Mouse (Mus musculus) left cerebral cortex, adult 2 months (tissue): ENCODE measurements at regions not wholly inside any gene's neighbourhood (a gene's known extent, or its start where the extent isn't known, plus 50 kb on each side); places are given as distances from the start of the nearest gene placed in this dataset.
A peak's percentile ranks its signal among the peaks of the same experiment; 100 is the strongest.

ENCODE experiments used
- DNase-seq, 2 experiments: peaks; one replicate each; pipeline ENCODE4 v3.0.0; 2021 to 2022; ENCODE audit warnings: low spot score in 2 of 2, mixed read lengths in 1 of 2; ENCODE audit errors: extremely low spot score in 1 of 2
- H3K27ac ChIP-seq: fragments of 200-600 bp; 2 replicates; pipeline ENCODE4 v1.8.1; 2022
- H3K4me3 ChIP-seq: fragments of 200-600 bp; 2 replicates; pipeline ENCODE4 v1.8.1; 2022
- CTCF ChIP-seq: fragments of 200-600 bp; IDR thresholded peaks from 2 replicates; pipeline ENCODE4 v1.8.1; 2022; ENCODE audit warnings: antibody characterized with exemption, mild to moderate bottlenecking, moderate library complexity
- intact Hi-C: fragments of 180-260 bp; cut with DNase I; formaldehyde crosslinking; loops from one replicate; pipeline ENCODE4 v1.15.1; 2025

DNA sequence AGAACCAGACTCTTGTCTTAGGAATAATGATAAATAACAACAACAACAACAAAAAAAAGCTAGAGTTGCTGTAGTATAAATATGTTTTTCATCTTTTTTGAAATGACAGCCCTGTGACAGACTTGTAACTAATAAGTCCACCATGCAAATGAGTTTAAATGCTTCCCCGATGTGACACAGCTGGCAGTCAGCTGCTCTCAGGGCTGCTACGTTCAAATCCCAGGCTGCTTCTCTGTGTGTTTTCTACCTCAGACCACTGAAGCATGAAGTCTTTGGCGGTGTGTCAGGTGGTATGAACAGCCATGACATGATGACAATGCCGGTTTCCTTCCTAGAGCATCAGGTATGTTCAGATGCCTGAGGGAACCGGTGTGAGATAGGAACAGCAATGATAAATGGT lies 104.4 kb upstream of the Supt20 start:
- Histone ChIP-seq H3K27ac (no peak overlapping the region), H3K4me3 (no peak overlapping the region)
- no peak for DNase-seq
- intact Hi-C loops = no loop called here
- TF ChIP-seq CTCF = no peak

DNA sequence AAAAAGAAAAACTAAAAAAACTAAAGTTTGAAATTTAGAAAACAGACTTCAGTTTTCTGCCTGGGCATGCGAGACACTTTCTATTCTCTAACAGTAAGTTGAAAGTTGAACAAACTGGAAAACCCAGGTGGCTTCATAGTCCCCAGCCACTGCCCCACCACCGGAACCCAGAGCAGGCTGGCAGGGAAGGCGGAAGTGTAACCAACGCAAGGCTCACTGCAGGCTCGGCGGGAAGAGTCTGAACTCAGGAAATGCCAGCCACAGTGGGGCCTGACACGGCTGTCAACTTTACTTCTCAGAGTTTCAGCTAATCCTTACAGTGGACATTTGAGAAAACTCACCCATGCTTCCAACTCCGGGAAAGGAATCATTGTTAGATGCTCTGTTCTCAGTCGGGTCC lies 102.6 kb upstream of the Supt20 start:
- Histone ChIP-seq H3K27ac (no peak overlapping the region), H3K4me3 (no peak overlapping the region)
- no peak for TF ChIP-seq CTCF
- no peak for DNase-seq
- intact Hi-C loops = no loop called here

DNA sequence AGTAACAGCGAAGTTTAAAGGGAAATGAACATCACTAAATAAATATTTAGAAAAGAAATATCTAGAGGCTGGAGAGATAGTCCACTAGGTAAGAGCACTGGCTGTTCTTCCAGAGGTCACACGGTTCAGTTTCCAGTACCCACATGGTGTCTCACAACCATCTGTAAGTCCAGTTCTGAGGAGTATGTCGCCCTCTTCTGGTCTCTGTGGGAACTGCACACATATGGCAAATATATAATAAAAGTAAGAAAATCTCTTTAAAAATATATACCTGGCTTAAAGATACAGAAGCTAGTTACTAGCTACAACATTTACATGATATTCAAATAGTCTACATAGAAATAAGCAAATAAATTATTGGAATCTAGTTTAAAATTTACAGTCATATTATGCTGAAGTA lies 101.4 kb upstream of the Supt20 start:
- Histone ChIP-seq H3K27ac (no peak overlapping the region), H3K4me3 (no peak overlapping the region)
- intact Hi-C loops = no loop called here
- DNase-seq = no peak
- TF ChIP-seq CTCF = peak; percentile 46

DNA sequence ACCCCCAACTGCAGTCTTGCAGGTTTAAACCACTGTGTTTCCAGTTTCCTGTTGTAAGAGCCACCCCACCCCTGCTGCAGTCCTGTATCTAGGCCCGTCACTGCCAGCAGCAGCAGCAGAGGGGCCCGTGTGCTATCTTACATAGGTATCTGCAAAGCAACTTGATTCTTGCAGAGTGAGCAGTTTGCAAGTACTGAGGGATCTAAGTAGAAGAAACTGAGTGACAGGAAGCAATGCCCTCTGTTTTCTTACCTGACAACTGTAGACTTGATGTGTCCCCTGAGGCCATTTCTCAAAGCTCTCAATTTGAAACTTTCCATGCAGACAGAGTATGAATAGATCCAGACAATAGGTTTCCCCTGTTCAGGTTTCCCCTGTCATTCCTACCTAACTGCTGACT lies 100.5 kb upstream of the Supt20 start:
- TF ChIP-seq CTCF = no peak
- Histone ChIP-seq H3K27ac (no peak overlapping the region), H3K4me3 (no peak overlapping the region)
- no peak for DNase-seq
- intact Hi-C loops = no loop called here

DNA sequence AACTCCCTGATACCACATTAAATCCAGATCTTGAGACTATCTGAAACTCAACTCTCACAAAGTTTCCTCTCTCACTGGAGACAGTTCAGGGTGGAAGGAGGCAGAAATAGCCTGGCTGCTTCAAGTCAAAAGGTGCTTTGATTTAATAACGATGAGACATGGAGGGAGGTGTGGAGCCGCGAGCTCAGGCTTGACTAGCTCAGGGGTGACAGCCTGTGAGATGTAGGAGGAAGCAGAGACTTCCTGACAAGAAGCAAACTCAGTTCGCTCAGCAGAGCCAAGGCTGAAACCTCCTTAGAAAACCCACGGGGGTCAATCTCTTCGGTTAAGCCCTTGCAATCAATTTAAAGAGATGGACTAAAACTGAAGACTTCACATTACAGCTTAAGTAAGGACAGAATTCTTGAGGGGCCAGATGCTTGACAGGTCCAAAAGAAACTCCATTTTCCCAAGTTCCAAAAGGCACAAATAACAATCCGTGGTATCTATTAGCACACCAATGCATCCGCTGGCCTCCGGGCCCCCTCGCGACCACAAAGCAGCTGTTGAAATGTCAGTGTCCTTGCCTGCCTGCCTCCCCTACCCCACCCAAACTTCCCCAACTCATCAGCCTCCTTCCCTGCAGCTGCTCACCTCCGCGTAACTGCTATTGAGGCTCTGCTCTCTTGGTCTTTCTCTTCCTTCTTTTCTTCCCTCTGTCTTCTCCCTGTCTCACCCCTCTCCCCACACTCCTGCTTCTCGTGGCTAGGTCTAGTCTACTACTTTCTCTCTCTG lies 99.8 kb upstream of the Supt20 start:
- Histone ChIP-seq H3K27ac (no peak overlapping the region), H3K4me3 (no peak overlapping the region)
- DNase-seq = no peak
- intact Hi-C loops = no loop called here
- no peak for TF ChIP-seq CTCF

DNA sequence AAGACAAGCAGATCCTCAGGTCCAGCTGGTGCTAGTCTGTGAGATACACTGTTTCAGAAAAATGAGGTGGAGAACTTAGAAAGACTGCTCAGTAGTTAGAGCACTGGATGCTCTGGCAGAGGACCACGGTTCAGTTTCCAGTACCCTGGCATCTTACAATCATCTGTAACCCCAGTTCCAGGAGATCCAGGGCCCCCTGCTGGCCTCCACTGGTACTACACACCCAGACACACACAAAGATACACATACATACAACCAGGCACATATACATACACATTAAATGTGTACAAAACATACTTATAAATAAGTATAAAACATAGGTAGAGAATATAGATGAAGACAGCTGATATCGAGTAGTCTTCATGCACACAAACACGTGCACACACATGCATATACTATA lies 97.4 kb upstream of the Supt20 start:
- no peak for DNase-seq
- intact Hi-C loops = no loop called here
- TF ChIP-seq CTCF = no peak; the same call in none of the 2 replicates
- Histone ChIP-seq H3K4me3 (no peak overlapping the region), H3K27ac (no peak overlapping the region)

DNA sequence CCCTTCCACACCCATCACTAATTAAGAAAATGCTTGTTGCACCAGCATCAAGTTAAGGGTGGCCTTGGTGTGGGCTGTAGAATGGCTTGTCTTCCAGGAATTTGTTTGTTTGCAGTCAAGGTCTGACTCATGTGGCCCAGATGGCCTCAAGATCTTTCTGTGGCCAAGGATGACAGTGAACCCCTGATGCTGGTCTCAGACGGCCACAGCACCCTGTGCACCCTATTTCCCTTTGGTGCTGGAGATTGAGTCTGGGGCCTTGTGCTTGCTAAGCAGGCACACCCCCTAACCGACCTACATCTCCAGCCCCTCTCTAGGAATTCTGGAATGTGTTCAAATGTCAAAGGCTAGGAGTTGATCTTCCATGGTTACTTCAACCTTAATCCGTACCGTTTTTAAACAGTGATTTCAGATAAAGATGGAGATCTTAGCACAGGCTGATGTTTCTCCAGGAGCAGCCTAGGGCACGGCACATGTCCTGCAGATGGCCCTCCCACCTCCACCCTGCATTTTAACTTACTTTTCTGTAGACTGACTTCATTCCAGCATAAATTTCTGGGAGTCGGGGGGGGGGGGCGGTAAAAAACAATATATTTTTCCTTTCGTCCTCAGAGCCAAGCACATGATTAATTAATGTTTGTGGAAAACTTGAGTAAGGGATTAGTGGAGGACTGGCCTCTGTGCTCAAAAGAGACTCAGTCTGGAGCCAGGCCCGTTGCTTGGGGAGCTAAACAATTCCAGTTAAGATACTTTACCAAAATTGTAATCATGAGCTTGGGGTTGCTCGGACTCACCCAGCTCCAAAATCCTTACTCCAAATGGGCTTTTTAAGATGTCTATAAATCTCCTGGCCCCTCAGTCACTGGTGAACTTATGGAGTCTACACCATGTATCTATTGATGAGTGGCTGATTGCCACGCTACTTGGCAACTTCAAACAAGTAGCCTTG lies 95.0 kb upstream of the Supt20 start:
- TF ChIP-seq CTCF = no peak
- Histone ChIP-seq H3K27ac (no peak overlapping the region), H3K4me3 (no peak overlapping the region)
- DNase-seq = no peak
- intact Hi-C loops = no loop called here

DNA sequence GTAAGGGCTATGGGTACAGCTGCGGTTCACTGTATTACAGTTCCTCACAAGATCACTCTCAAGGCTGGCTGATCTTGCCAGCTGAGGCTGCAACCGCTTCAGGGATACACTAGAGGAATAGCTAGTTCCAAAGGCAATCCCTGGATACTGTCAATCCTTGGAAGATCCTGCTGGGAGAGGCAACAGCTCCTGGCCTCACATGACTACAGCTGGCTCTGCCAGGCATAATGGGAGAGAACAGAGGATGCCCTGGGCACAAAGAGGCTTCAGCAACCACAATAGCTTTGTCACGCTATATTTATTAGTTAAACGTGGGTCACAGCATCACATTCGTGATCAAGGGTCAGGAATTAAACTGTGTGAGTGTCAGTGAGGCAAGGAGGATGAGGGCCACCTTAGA lies 94.3 kb upstream of the Supt20 start:
- Histone ChIP-seq H3K4me3 (no peak overlapping the region), H3K27ac (no peak overlapping the region)
- no peak for TF ChIP-seq CTCF
- DNase-seq = no peak
- intact Hi-C loops = no loop called here

DNA sequence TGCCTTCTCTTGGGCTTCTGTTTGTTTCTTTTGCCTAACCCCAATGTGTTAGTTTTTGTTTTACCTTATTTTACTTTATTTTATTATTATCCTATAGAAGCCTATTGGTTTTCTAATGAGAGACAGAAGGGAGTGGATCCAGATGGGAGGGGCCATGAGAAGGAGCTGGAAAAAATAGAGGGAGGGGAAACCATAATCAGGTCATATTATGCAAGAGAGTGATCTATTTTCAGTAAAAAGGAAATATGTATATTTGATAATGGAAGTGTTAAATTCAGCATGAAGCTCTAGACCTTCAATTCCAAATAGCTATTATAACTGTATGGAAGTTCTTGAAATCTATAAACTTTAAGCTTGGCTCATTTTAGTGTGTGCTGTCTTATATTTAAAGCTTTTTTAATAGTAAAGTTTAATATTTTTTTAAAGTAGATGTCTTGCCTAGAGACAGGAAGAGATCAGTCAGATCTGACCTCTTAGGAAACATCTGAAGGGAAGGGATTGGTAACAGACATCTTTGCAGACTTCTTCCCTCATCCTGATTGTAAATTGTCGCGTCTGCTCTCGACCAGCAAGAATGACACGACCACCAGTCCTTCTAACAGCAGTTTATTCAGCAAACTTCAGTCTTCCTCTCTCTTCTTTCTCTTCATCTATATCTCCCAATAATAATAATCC lies 87.8 kb upstream of the Supt20 start:
- no peak for DNase-seq
- no peak for TF ChIP-seq CTCF
- Histone ChIP-seq H3K27ac (no peak overlapping the region), H3K4me3 (no peak overlapping the region)
- intact Hi-C loops = no loop called here

DNA sequence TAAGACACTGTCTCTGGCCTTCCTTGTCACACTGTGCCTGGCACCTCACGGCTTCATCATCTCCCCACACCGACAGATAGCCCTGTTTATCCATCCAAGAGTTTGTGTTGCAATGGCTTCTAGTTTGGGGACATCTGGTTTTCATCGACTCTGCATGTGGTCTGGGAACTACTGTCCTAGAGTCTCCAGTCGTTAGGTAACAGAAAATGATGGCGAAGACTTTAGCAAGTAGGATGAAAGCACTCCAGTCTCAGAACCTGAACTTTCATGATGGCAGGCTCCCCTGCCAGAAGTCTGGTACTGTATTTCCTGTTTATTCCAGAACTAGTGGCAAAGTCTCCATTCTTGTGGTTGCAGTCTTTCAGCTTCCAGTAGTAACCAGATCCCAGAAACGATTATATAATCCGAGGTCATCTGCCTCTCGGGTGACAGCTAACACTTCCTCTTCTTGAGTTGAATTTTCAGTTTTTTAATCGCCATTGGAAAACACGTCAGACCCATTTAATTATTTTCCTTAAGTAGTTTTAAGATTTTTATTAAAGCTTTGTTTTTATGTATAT lies 81.1 kb upstream of the Supt20 start:
- H3K27ac ChIP-seq = no peak overlapping the region
- no peak for TF ChIP-seq CTCF
- no peak for DNase-seq
- intact Hi-C loops = no loop called here
- no peak overlapping the region for H3K4me3 ChIP-seq

DNA sequence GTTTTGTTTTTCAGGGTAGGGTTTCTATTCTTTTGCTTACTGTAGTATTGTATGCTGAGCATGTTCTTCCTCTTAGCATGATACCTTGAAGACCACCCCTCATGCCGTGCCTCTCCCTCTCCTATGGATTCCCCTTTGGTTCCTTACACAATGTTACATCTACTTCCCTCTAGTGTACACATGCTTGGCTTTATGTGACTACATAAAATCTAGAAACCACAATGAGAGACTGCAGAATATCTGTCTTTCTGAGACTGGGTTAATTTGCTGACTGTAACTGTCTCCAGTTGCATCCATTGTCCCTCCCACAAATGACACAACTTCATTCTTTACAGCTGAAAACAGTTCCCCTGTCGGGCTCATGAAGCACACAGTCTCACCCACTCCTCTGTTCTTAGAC lies 78.8 kb upstream of the Supt20 start:
- intact Hi-C loops = no loop called here
- H3K4me3 ChIP-seq = no peak overlapping the region
- no peak for TF ChIP-seq CTCF
- no peak overlapping the region for H3K27ac ChIP-seq
- no peak for DNase-seq

DNA sequence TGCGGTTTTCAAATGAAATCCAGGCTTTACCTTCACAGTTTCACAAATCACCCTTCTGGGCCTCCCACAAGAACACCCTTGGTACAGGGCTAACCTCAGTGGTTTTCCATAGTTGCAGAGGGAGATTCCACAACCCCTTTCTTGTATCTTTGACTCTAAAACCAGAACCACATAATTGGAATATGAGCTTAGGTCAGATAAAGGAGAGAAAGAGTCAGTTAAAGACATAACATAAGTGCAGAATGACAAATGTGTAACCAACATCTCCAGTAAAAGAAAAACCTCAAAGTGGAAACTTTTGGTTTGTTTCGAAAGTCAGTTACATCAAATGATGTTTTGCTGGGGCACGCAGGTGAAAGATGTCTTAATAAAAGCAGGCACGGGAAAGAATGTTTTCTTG lies 75.3 kb upstream of the Supt20 start:
- no peak overlapping the region for H3K4me3 ChIP-seq
- no peak for TF ChIP-seq CTCF
- no peak overlapping the region for H3K27ac ChIP-seq
- no peak for DNase-seq
- intact Hi-C loops = no loop called here
